Mouse (Mus musculus) embryonic fibroblast, embryonic 13.5 days (primary cell): ENCODE data around the gene Wdfy3.

Source experiments
- CTCF ChIP-seq: IDR thresholded peaks from 2 replicates; pipeline ENCODE4 v1.5.1; 2011; ENCODE audit warnings: mild to moderate bottlenecking, control low read depth, low read length, moderate library complexity, borderline replicate concordance; ENCODE audit not compliant: insufficient read depth
- POLR2A ChIP-seq: IDR thresholded peaks from 2 replicates; pipeline ENCODE4 v1.6.1; 2011; ENCODE audit warnings: low read depth, mild to moderate bottlenecking, control low read depth, low read length, moderate library complexity

DNA sequence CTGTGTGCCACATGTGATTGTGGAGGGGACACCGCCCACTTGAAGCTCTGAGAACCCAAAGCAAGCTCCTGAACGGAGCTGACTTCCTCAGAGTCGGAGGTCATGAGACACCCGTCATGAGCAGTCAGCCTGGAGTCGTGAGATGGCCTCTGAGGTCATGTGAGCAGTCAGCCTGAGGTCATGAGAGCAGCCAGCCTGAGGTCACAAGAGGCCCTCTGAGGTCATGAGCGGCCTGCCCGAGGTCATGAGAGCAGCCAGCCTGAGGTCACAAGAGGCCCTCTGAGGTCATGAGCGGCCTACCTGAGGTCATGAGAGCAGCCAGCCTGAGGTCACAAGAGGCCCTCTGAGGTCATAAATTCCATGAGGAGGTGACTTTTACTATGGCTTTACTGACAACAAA lies 120.4 kb downstream of the Wdfy3 start:
- TF ChIP-seq CTCF (no peak), POLR2A (no peak)
